Comparison of ENCODE assay signal across 15 mouse cellular contexts in genomic region chr8:105521061-105521460, GRCm38 (mm10). TPM values are rescaled to one million over a fixed set of nuclear protein-coding genes. Genes with fewer than 3 reads are reported as not detected.
A peak's percentile ranks its signal among the peaks of the same experiment; 100 is the strongest.
DNase-seq lines count a peak whose midpoint lies in the region; ATAC-seq and TF ChIP-seq lines count a peak whose summit lies in the region.
"Had no signal": no experiment of that assay in that cellular context is flagged by ENCODE, and none has a peak within 500 bp of the region (broad histone marks: within the 10 kb centered on the region; RNA-seq: fewer than 3 reads in every experiment).

No protein-coding gene starts in this region.

- no peaks in the 10 kb centered on the region for H3K9me3 ChIP-seq in heart, embryonic 10.5 days
- no peaks in the 10 kb centered on the region for H3K9me3 ChIP-seq in stomach, embryonic 14.5 days (ENCODE audit: control insufficient read depth, low read depth, low read length)
- H3K9me3 ChIP-seq in stomach, postnatal 0 days (ENCODE audit: control insufficient read depth, low read length): no peaks in the 10 kb centered on the region
- no peaks in the 10 kb centered on the region for H3K9me3 ChIP-seq in liver, embryonic 14.5 days (ENCODE audit: control insufficient read depth, low read length)
- H3K9me3 ChIP-seq: intestine, embryonic 15.5 days had no signal

- peaks cover 33% of the 10 kb centered on the region for H3K27me3 ChIP-seq in heart, embryonic 10.5 days (ENCODE audit: insufficient read depth, poor library complexity, severe bottlenecking)
- H3K27me3 ChIP-seq in stomach, embryonic 14.5 days (ENCODE audit: control insufficient read depth, insufficient read depth, low read length): no peaks in the 10 kb centered on the region
- H3K27me3 ChIP-seq in stomach, postnatal 0 days (ENCODE audit: control insufficient read depth, insufficient read depth, low read length): no peaks in the 10 kb centered on the region
- peaks cover 34% of the 10 kb centered on the region for H3K27me3 ChIP-seq in liver, embryonic 14.5 days (ENCODE audit: control insufficient read depth, insufficient read depth, low read length)
- H3K27me3 ChIP-seq: Patski had no signal

- peak overlapping the region; percentile 92 for H3K27ac ChIP-seq in heart, embryonic 10.5 days
- H3K27ac ChIP-seq in stomach, embryonic 14.5 days (ENCODE audit: low read length): peak overlapping the region; percentile 48; the same call in 1 of the 2 replicates
- H3K27ac ChIP-seq in stomach, postnatal 0 days (replicated peaks): no peak overlapping the region
- H3K27ac ChIP-seq in liver, embryonic 14.5 days: no peak overlapping the region
- H3K27ac ChIP-seq: intestine, embryonic 15.5 days had no signal

- H3K36me3 ChIP-seq in heart, embryonic 10.5 days: peaks cover 30% of the 10 kb centered on the region
- peaks cover 12% of the 10 kb centered on the region for H3K36me3 ChIP-seq in stomach, embryonic 14.5 days (ENCODE audit: control insufficient read depth, insufficient read depth, low read length)
- H3K36me3 ChIP-seq in stomach, postnatal 0 days (ENCODE audit: control insufficient read depth, insufficient read depth, low read length): peaks cover 18% of the 10 kb centered on the region; the same call in 1 of the 2 replicates
- H3K36me3 ChIP-seq in liver, embryonic 14.5 days (replicated peaks; ENCODE audit: control insufficient read depth, insufficient read depth, low read depth): 0 out of 2 replicates have a peak, but pooled peaks cover 3% of the 10 kb centered on the region

- TF ChIP-seq EP300 in stomach, postnatal 0 days (optimal IDR thresholded peaks at IDR 0.05): no peak
- no peak for TF ChIP-seq EP300 in liver, embryonic 14.5 days (IDR thresholded peaks at IDR 0.05; ENCODE audit: low read depth)

- no peak overlapping the region for H3K4me2 ChIP-seq in stomach, embryonic 14.5 days (replicated peaks; ENCODE audit: low read depth, low read length)
- no peak overlapping the region for H3K4me2 ChIP-seq in stomach, postnatal 0 days (replicated peaks; ENCODE audit: low read depth)
- H3K4me2 ChIP-seq in liver, embryonic 14.5 days (ENCODE audit: low read depth): 0 out of 2 replicates have a peak overlapping the region, but pooled peaks have one; percentile 2
- H3K4me2 ChIP-seq: intestine, embryonic 15.5 days had no signal

- ATAC-seq in stomach, embryonic 14.5 days (ENCODE audit: insufficient number of reproducible peaks, insufficient read depth, low FRiP score, low read depth): no peak
- ATAC-seq in stomach, postnatal 0 days (ENCODE audit: low FRiP score, low TSS enrichment): no peak
- 0 out of 2 replicates have a peak, but pooled peaks have one; percentile 6 for ATAC-seq in liver, embryonic 14.5 days (ENCODE audit: insufficient read depth)
- ATAC-seq: intestine, embryonic 15.5 days; Patski had no signal

- peaks cover 74% of the 10 kb centered on the region for H3K4me1 ChIP-seq in heart, embryonic 10.5 days
- H3K4me1 ChIP-seq in stomach, embryonic 14.5 days (ENCODE audit: control insufficient read depth, insufficient read depth, low read length): peaks cover 42% of the 10 kb centered on the region
- H3K4me1 ChIP-seq in stomach, postnatal 0 days (replicated peaks; ENCODE audit: control insufficient read depth, insufficient read depth): peaks cover 8% of the 10 kb centered on the region; the same call in 1 of the 2 replicates
- peaks cover 10 to 23% of the 10 kb centered on the region in 2 experiments for H3K4me1 ChIP-seq in liver, embryonic 14.5 days (replicated peaks; ENCODE audit: control insufficient read depth in 2 of 2, insufficient read depth in 2 of 2, low read length in 1 of 2)

- H3K9ac ChIP-seq in stomach, embryonic 14.5 days (replicated peaks; ENCODE audit: low read depth, low read length): no peak overlapping the region
- H3K9ac ChIP-seq in stomach, postnatal 0 days (ENCODE audit: low read length): no peak overlapping the region
- H3K9ac ChIP-seq in liver, embryonic 14.5 days (replicated peaks): no peak overlapping the region
- H3K9ac ChIP-seq: intestine, embryonic 15.5 days had no signal

- no peak for DNase-seq in heart, embryonic 10.5 days (ENCODE audit: low spot score)
- no peak for DNase-seq in heart, adult 8-10 months (ENCODE audit: low spot score)
- DNase-seq in stomach, postnatal 0 days (ENCODE audit: low spot score): no peak
- DNase-seq in liver, embryonic 14.5 days (ENCODE audit: low read depth in 3 of 3, low spot score in 3 of 3): no peak
- no peak for DNase-seq in spleen, postnatal 14 days (ENCODE audit: low spot score in 2 of 2)
- no peak for DNase-seq in urinary bladder, postnatal 36 days (ENCODE audit: low spot score in 2 of 2)
- DNase-seq in spleen, postnatal 10 days (ENCODE audit: low spot score in 2 of 2): no peak
- DNase-seq: adrenal gland, postnatal 25 days; B cell, adult 2 months; cerebellum, adult 9-10 months had no signal

- peak overlapping the region; percentile 79 for H3K4me3 ChIP-seq in heart, embryonic 10.5 days
- no peak overlapping the region for H3K4me3 ChIP-seq in stomach, embryonic 14.5 days (ENCODE audit: low read depth, low read length)
- H3K4me3 ChIP-seq in stomach, postnatal 0 days (ENCODE audit: low read depth, low read length): no peak overlapping the region
- H3K4me3 ChIP-seq in liver, embryonic 14.5 days (ENCODE audit: insufficient read depth in 1 of 2, low read depth in 2 of 2, low read length in 2 of 2): no peak overlapping the region
- H3K4me3 ChIP-seq: intestine, embryonic 15.5 days had no signal

- 1% methylated on average over 3 of the region's 3 CpGs for WGBS in heart, embryonic 10.5 days
- WGBS in stomach, embryonic 14.5 days: 5% methylated on average over 3 of the region's 3 CpGs
- WGBS in stomach, postnatal 0 days: 28% methylated on average over 3 of the region's 3 CpGs
- 11% methylated on average over 3 of the region's 3 CpGs for WGBS in liver, embryonic 14.5 days (ENCODE audit: insufficient replicate concordance)

- no peak for TF ChIP-seq CTCF in stomach, postnatal 0 days (IDR thresholded peaks at IDR 0.05; ENCODE audit: low read depth)
- no peak for TF ChIP-seq CTCF in liver, embryonic 14.5 days (IDR thresholded peaks at IDR 0.05; ENCODE audit: low read depth)

RNA-seq across cellular contexts. Expression of gene Hsd11b2, which starts 2.5 kb away (rescaled TPM):
- polyA plus RNA-seq in heart, embryonic 10.5 days (2016; fragmentation: Nextera tagmentation; extraction: Ambion mirVana): 14.8 and 37.5 TPM in 2 replicates
- under 1 TPM in 1 of 4 experiments, not detected in 3; 0.22 TPM for total RNA-seq in heart, adult 8-10 months (2022)
- polyA plus RNA-seq in stomach, embryonic 14.5 days (2014; fragmentation: Nextera tagmentation; extraction: Ambion mirVana): 2.8 and 3.2 TPM in 2 replicates
- 2.5 and 2.8 TPM in 2 replicates for polyA plus RNA-seq in stomach, postnatal 0 days (2015; fragmentation: Nextera tagmentation; extraction: Ambion mirVana)
- polyA plus RNA-seq in liver, embryonic 14.5 days (2012; rRNA removed): 1.1 TPM in 2 replicates
- 0.42 and 0.99 TPM in 2 replicates for polyA plus RNA-seq in liver, embryonic 14.5 days (2014; fragmentation: Nextera tagmentation; extraction: Ambion mirVana)
- total RNA-seq: left cerebral cortex, adult 18-20 months; neutrophil, adult 5-6 weeks had no signal

RNA-seq across cellular contexts. Expression of gene Zdhhc1, which starts 24.4 kb away (rescaled TPM):
- 16.1 and 21.6 TPM in 2 replicates for polyA plus RNA-seq in heart, embryonic 10.5 days (2016; fragmentation: Nextera tagmentation; extraction: Ambion mirVana)
- total RNA-seq in heart, adult 8-10 months (2022): 10 to 100 TPM; 13.0 to 15.3 (median 13.5) TPM
- polyA plus RNA-seq in stomach, embryonic 14.5 days (2014; fragmentation: Nextera tagmentation; extraction: Ambion mirVana): 33.9 and 37.2 TPM in 2 replicates
- polyA plus RNA-seq in stomach, postnatal 0 days (2015; fragmentation: Nextera tagmentation; extraction: Ambion mirVana): 15.6 and 17.2 TPM in 2 replicates
- polyA plus RNA-seq in liver, embryonic 14.5 days (2012; rRNA removed): 2.2 and 2.4 TPM in 2 replicates
- 0.90 and 1.2 TPM in 2 replicates for polyA plus RNA-seq in liver, embryonic 14.5 days (2014; fragmentation: Nextera tagmentation; extraction: Ambion mirVana)

RNA-seq across cellular contexts. Expression of gene Atp6v0d1, which starts 44.8 kb away (rescaled TPM):
- 69.7 and 70.6 TPM in 2 replicates for polyA plus RNA-seq in heart, embryonic 10.5 days (2016; fragmentation: Nextera tagmentation; extraction: Ambion mirVana)
- total RNA-seq in heart, adult 8-10 months (2022): 10 to 100 TPM; 41.6 to 53.8 (median 51.7) TPM
- 75.8 and 82.9 TPM in 2 replicates for polyA plus RNA-seq in stomach, embryonic 14.5 days (2014; fragmentation: Nextera tagmentation; extraction: Ambion mirVana)
- 96.2 and 101 TPM in 2 replicates for polyA plus RNA-seq in stomach, postnatal 0 days (2015; fragmentation: Nextera tagmentation; extraction: Ambion mirVana)
- polyA plus RNA-seq in liver, embryonic 14.5 days (2012; rRNA removed): 36.0 and 40.1 TPM in 2 replicates
- 44.3 and 46.3 TPM in 2 replicates for polyA plus RNA-seq in liver, embryonic 14.5 days (2014; fragmentation: Nextera tagmentation; extraction: Ambion mirVana)

RNA-seq across cellular contexts. Expression of gene Tppp3, which starts 49.7 kb away (rescaled TPM):
- 25.5 and 28.4 TPM in 2 replicates for polyA plus RNA-seq in heart, embryonic 10.5 days (2016; fragmentation: Nextera tagmentation; extraction: Ambion mirVana)
- 10 to 100 TPM; 25.8 to 42.5 (median 34.9) TPM for total RNA-seq in heart, adult 8-10 months (2022)
- 39.1 and 40.1 TPM in 2 replicates for polyA plus RNA-seq in stomach, embryonic 14.5 days (2014; fragmentation: Nextera tagmentation; extraction: Ambion mirVana)
- polyA plus RNA-seq in stomach, postnatal 0 days (2015; fragmentation: Nextera tagmentation; extraction: Ambion mirVana): 89.9 and 99.8 TPM in 2 replicates
- polyA plus RNA-seq in liver, embryonic 14.5 days (2012; rRNA removed): 0.49 and 0.60 TPM in 2 replicates
- 0.49 and 0.63 TPM in 2 replicates for polyA plus RNA-seq in liver, embryonic 14.5 days (2014; fragmentation: Nextera tagmentation; extraction: Ambion mirVana)

Comparison
In these comparisons a context has a peak if more than half of its experiments do, and no peak if none do; other contexts are left out.
1. H3K27ac ChIP-seq: peak in heart, embryonic 10.5 days (single experiment) and stomach, embryonic 14.5 days (single experiment); none in stomach, postnatal 0 days (single experiment) and liver, embryonic 14.5 days (single experiment).